Mouse (Mus musculus): ENCODE measurements at regions not wholly inside any gene's neighbourhood (a gene's known extent, or its start where the extent isn't known, plus 50 kb on each side); places are given as distances from the start of the nearest gene placed in this dataset.

GRCm38 (mm10) chr14:13146959-13147535 lies 137.5 kb upstream of the Synpr start:
- in situ Hi-C loops (cut with MboI, MseI), result no loop called here

GRCm38 (mm10) chr14:13149617-13150016 lies 135.0 kb upstream of the Synpr start:
- in situ Hi-C loops (cut with MboI, MseI), result no loop called here

DNA sequence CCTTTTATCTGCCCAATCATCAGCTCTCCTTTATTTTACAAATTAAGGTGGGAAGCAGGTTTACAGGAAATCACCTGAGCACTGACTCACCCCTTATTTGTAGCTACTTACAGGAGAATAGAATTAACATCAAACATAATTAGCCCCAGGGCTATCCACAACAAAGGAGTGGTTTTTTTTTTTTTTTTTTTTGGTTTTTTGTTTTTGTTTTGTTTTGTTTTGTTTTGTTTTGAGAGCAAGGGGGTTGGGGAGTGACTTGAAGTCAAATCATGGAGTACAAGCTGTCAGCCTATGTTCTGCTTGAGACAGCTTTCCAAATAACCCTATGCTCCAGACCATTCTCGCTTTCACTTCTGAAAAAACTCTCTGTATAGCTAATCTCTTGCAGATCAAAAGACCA lies 132.9 kb upstream of the Synpr start:
- in situ Hi-C loops (cut with MboI, MseI), result no loop called here

GRCm38 (mm10) chr14:13176149-13176548 lies 108.4 kb upstream of the Synpr start:
- in situ Hi-C loops (cut with MboI, MseI), result no loop called here

- in situ Hi-C loops (cut with MboI, MseI), result no loop called here
Observed at GRCm38 (mm10) chr14:13177906-13178305, 106.7 kb upstream of the Synpr start.

DNA sequence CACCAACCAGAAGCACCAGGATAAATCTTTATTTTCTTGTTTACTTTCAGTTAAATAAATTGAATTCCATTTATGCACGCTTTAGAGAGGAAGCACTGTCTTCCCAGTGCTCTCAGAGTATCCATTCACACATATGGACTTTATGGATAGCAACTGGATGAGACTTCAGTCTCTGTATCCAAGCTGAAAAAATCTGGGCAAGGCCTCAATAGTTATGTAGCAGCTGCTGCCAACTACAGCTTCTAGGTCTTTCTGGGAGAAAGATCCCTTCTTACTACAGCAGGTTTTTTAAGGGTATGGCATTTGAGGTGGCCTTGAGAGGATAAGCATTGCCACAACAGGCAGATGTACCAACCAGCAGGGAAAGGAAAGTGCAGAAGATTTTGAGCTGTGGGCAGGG lies 93.8 kb upstream of the Synpr start:
- in situ Hi-C loops (cut with MboI, MseI), result loop anchor here (5.0 kb wide), 1 partner anchor 106 kb away; no protein-coding TSS in a partner anchor

DNA sequence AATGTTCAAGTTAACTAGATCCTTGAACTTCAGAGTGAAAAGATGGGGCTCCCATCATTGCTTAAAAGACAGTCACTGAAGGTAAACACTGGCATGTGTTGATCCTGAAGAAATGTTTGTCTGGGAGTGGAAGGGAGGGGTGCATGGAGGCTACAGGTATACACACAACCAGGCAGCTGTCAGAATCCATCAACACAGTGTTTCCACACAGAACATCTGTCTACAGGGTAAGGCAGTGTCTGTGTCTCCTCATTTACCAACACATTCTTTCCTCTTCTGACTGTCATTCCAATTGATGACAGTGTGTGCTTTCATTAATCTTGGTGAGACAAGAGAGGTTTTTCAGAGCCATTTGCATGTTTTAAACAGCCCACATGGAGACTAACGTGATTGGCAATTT lies 91.8 kb upstream of the Synpr start:
- in situ Hi-C loops (cut with MboI, MseI), result loop anchor here (5.0 kb wide), 1 partner anchor 105 kb away; no protein-coding TSS in a partner anchor

- in situ Hi-C loops (cut with MboI, MseI), result no loop called here
Observed at GRCm38 (mm10) chr14:13197330-13197892, 87.2 kb upstream of the Synpr start.

- in situ Hi-C loops (cut with MboI, MseI), result no loop called here
Observed at GRCm38 (mm10) chr14:13198491-13198890, 86.1 kb upstream of the Synpr start.

GRCm38 (mm10) chr14:13212658-13213057 lies 71.9 kb upstream of the Synpr start:
- in situ Hi-C loops (cut with MboI, MseI), result loop anchor here (25.0 kb wide), 1 partner anchor 1025 kb away; no protein-coding TSS in a partner anchor
